ENCODE assay signal across 8 mouse cellular contexts in the genomic region with DNA sequence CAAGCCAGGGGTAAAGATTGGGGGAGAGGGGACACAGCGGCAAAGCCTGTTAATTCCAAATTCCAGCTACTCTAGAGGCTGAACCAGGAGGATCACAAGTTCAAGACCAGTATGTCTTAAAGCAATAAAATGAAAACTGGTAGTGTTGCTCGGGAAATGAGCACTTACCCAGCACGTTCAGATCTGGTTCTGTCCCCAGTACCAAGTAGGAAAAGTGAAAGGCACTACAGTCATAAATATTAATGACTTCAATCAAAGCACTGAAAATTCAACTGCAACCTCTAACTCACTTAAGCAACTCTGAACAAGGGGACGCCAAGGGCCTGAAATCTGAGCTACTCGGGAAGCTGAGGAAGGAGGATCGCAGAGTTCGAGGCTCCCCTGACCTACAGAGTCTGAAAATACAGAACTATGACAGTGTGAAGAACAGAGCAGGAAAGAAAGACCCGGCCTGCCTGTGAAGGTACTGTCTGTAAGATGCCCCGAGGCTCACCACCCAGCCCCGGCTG. TPM values are rescaled to one million over a fixed set of nuclear protein-coding genes. Genes with fewer than 3 reads are reported as not detected.
DNase-seq lines count a peak whose midpoint lies in the region; ATAC-seq and TF ChIP-seq lines count a peak whose summit lies in the region.

No protein-coding gene starts in this region.

- H3K27ac ChIP-seq in heart, adult 2 months: peak overlapping the region; percentile 94
- H3K27ac ChIP-seq in ES-Bruce4 (ENCODE audit: insufficient read depth, low read length): no peak overlapping the region
- H3K27ac ChIP-seq in forebrain, embryonic 16.5 days (ENCODE audit: low read length): no peak overlapping the region
- peak overlapping the region; percentile 84 for H3K27ac ChIP-seq in liver, embryonic 16.5 days (ENCODE audit: low read length)

- H3K4me3 ChIP-seq in heart, adult 2 months: peak overlapping the region; percentile 96
- H3K4me3 ChIP-seq in ES-Bruce4 (ENCODE audit: low read depth, low read length): peak overlapping the region; percentile 98
- H3K4me3 ChIP-seq in forebrain, embryonic 16.5 days (replicated peaks; ENCODE audit: low read length): peak overlapping the region; percentile 86
- peak overlapping the region; percentile 91 for H3K4me3 ChIP-seq in liver, embryonic 16.5 days (ENCODE audit: low read depth, low read length)

- H3K79me2 ChIP-seq in heart, adult 2 months (replicated peaks; ENCODE audit: control insufficient read depth, insufficient read depth, low read length): peaks cover 6% of the 10 kb centered on the region

- DNase-seq in heart, adult 2 months: no peak
- DNase-seq in heart, postnatal 14 days: no peak
- DNase-seq in natural killer cell, adult 2 months (ENCODE audit: low spot score in 2 of 2): no peak
- DNase-seq in adrenal gland, postnatal 36 days: no peak

- ATAC-seq in forebrain, embryonic 16.5 days: no peak
- ATAC-seq in liver, embryonic 16.5 days (ENCODE audit: low read depth): no peak
- no peak; the same call in 1 of the 2 replicates for ATAC-seq in cerebellum, adult (ENCODE audit: insufficient number of reproducible peaks, low FRiP score, low TSS enrichment)

- peak overlapping the region; percentile 61 for H3K4me2 ChIP-seq in forebrain, embryonic 16.5 days (ENCODE audit: low read length)
- peak overlapping the region; percentile 94 for H3K4me2 ChIP-seq in liver, embryonic 16.5 days (ENCODE audit: low read depth, low read length)

- no peaks in the 10 kb centered on the region for H3K9me3 ChIP-seq in ES-Bruce4 (replicated peaks; ENCODE audit: control insufficient read depth, insufficient read depth, low read length, poor library complexity, severe bottlenecking)
- H3K9me3 ChIP-seq in forebrain, embryonic 16.5 days (ENCODE audit: control insufficient read depth, low read length): no peaks in the 10 kb centered on the region
- H3K9me3 ChIP-seq in liver, embryonic 16.5 days (replicated peaks; ENCODE audit: control insufficient read depth, low read length): no peaks in the 10 kb centered on the region

- intact Hi-C loops in heart, adult 2 months (cut with DNase I): loop anchor here (5.0 kb wide), 1 partner anchor 62 kb away; a partner anchor contains a TSS
- intact Hi-C loops in heart, postnatal 14 days (cut with DNase I): loop anchor here (5.0 kb wide), 1 partner anchor 62 kb away; a partner anchor contains a TSS

- peak overlapping the region; percentile 97 for H3K9ac ChIP-seq in heart, adult 2 months (ENCODE audit: low read depth, low read length)
- peak overlapping the region; percentile 57 for H3K9ac ChIP-seq in ES-Bruce4 (ENCODE audit: low read depth, poor library complexity, severe bottlenecking)
- H3K9ac ChIP-seq in forebrain, embryonic 16.5 days (replicated peaks; ENCODE audit: low read depth, low read length): peak overlapping the region; percentile 80
- H3K9ac ChIP-seq in liver, embryonic 16.5 days (ENCODE audit: low read depth, low read length): peak overlapping the region; percentile 93

- peaks cover 12% of the 10 kb centered on the region for H3K36me3 ChIP-seq in heart, adult 2 months (ENCODE audit: control insufficient read depth, insufficient read depth, low read length)
- H3K36me3 ChIP-seq in ES-Bruce4 (ENCODE audit: control insufficient read depth, insufficient read depth, low read length, poor library complexity, severe bottlenecking): no peaks in the 10 kb centered on the region
- no peaks in the 10 kb centered on the region for H3K36me3 ChIP-seq in forebrain, embryonic 16.5 days (ENCODE audit: control insufficient read depth, insufficient read depth)
- no peaks in the 10 kb centered on the region for H3K36me3 ChIP-seq in liver, embryonic 16.5 days (ENCODE audit: control insufficient read depth, insufficient read depth)

- no peak for TF ChIP-seq EP300 in heart, adult 2 months (IDR thresholded peaks at IDR 0.05; ENCODE audit: insufficient read depth, low read depth, low read length)
- no peak for TF ChIP-seq EP300 in ES-Bruce4 (IDR thresholded peaks at IDR 0.05; ENCODE audit: insufficient read depth, low read depth, low read length)

- H3K4me1 ChIP-seq in heart, adult 2 months (ENCODE audit: control insufficient read depth, insufficient read depth, low read length): peaks cover 11% of the 10 kb centered on the region
- peaks cover 3% of the 10 kb centered on the region for H3K4me1 ChIP-seq in ES-Bruce4 (ENCODE audit: control insufficient read depth, insufficient read depth, low read length)
- peaks cover 23% of the 10 kb centered on the region for H3K4me1 ChIP-seq in forebrain, embryonic 16.5 days (replicated peaks; ENCODE audit: control insufficient read depth, insufficient read depth, low read length)
- peaks cover 41% of the 10 kb centered on the region for H3K4me1 ChIP-seq in liver, embryonic 16.5 days (ENCODE audit: control insufficient read depth, low read depth, low read length)

- 14% methylated on average over 10 of the region's 10 CpGs for WGBS in heart, adult 2 months
- WGBS in forebrain, embryonic 16.5 days: 5% methylated on average over 10 of the region's 10 CpGs
- 6% methylated on average over 10 of the region's 10 CpGs for WGBS in liver, embryonic 16.5 days (ENCODE audit: insufficient replicate concordance)

- no peaks in the 10 kb centered on the region for H3K27me3 ChIP-seq in heart, adult 2 months (ENCODE audit: control insufficient read depth, insufficient read depth, low read length)
- no peaks in the 10 kb centered on the region for H3K27me3 ChIP-seq in ES-Bruce4 (ENCODE audit: control insufficient read depth, insufficient read depth, low read length, poor library complexity, severe bottlenecking)
- H3K27me3 ChIP-seq in forebrain, embryonic 16.5 days (replicated peaks; ENCODE audit: control insufficient read depth, insufficient read depth, low read length): no peaks in the 10 kb centered on the region
- H3K27me3 ChIP-seq in liver, embryonic 16.5 days (ENCODE audit: control insufficient read depth, insufficient read depth, low read depth, low read length): no peaks in the 10 kb centered on the region

- no peak for TF ChIP-seq POLR2A in heart, adult 2 months (IDR thresholded peaks at IDR 0.05; ENCODE audit: insufficient read depth, low read depth, low read length)
- no peak for TF ChIP-seq POLR2A in ES-Bruce4 (IDR thresholded peaks at IDR 0.05; ENCODE audit: insufficient read depth, low read length)

- no peak for TF ChIP-seq CTCF in heart, adult 2 months (IDR thresholded peaks at IDR 0.05)
- TF ChIP-seq CTCF in ES-Bruce4 (IDR thresholded peaks at IDR 0.05; ENCODE audit: low read depth, low read length): no peak

RNA-seq across cellular contexts. Expression of a gene that starts 0.5 kb away (rescaled TPM):
- 100 to 1,000 TPM; 270 to 401 TPM for total RNA-seq in heart, adult 2 months (2021)
- polyA plus RNA-seq in heart, adult 2 months (2012; rRNA removed): 48.7 and 100 TPM in 2 replicates
- 100 to 1,000 TPM; 157 to 188 TPM for total RNA-seq in heart, postnatal 14 days (2021)
- polyA plus RNA-seq in ES-Bruce4 (2011; ENCODE audit: insufficient read depth, insufficient read length, low read depth, missing spikeins): 70.8 and 73.7 TPM in 2 replicates
- 88.9 and 97.8 TPM in 2 replicates for polyA plus RNA-seq in forebrain, embryonic 16.5 days (2015; fragmentation: Nextera tagmentation; extraction: Ambion mirVana)
- polyA plus RNA-seq in liver, embryonic 16.5 days (2015; fragmentation: Nextera tagmentation; extraction: Ambion mirVana): 186 and 192 TPM in 2 replicates
- total RNA-seq in adrenal gland, postnatal 36 days (2021): 100 to 1,000 TPM; 147 to 366 TPM

RNA-seq across cellular contexts. Expression of a gene that starts 31.7 kb away (rescaled TPM):
- under 1 TPM; 0.13 to 0.14 TPM for total RNA-seq in heart, adult 2 months (2021)
- 0.16 and 0.26 TPM in 2 replicates for polyA plus RNA-seq in heart, adult 2 months (2012; rRNA removed)
- total RNA-seq in heart, postnatal 14 days (2021): under 1 TPM in 1 of 2 experiments, not detected in 1; 0.31 TPM
- polyA plus RNA-seq in ES-Bruce4 (2011; ENCODE audit: insufficient read depth, insufficient read length, low read depth, missing spikeins): not detected in 2 replicates
- polyA plus RNA-seq in forebrain, embryonic 16.5 days (2015; fragmentation: Nextera tagmentation; extraction: Ambion mirVana): 8.4 and 10.6 TPM in 2 replicates
- not detected in 2 replicates for polyA plus RNA-seq in liver, embryonic 16.5 days (2015; fragmentation: Nextera tagmentation; extraction: Ambion mirVana)
- total RNA-seq in adrenal gland, postnatal 36 days (2021): 1 to 10 TPM; 2.8 to 6.7 TPM

Comparison
In these comparisons a context has a peak if more than half of its experiments do, and no peak if none do; other contexts are left out.
1. H3K27ac ChIP-seq: peak in heart, adult 2 months (single experiment) and liver, embryonic 16.5 days (single experiment); none in ES-Bruce4 (single experiment) and forebrain, embryonic 16.5 days (single experiment).
2. Peak in every context shown above with its lines, with median percentiles within 50 percentile points of each other: H3K4me3 ChIP-seq and H3K9ac ChIP-seq.